Mouse (Mus musculus): ENCODE measurements around the gene Rpl19. TPM values are rescaled to one million over a fixed set of nuclear protein-coding genes. Genes with fewer than 3 reads are reported as not detected.

Rpl19 gene
- total and polyA plus RNA-seq, 2 experiments from 2014 or later = 588 to 622 TPM

DNA sequence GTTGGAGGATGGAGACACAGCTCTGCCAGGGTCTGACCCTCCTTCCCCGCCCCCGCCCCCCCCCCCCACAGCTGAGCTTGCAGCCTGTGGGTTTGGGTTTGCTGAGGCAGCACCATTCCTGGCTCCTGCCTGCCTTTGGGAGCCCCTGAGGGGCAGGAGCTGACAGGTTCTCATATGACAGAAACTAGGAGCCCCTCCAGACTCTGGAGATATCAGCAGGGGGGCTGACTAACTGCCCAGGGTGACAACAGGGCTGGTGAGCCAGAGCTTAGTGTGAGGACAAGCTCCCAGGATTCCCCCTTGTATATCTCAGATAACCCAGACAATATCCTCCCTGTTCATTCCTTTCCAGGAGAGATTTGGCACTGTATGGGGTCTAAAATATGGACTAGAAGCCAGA is 24.4 kb downstream of the Rpl19 start:
- ATAC-seq (ENCODE audit: insufficient read depth, low read depth) = no peak
- Histone ChIP-seq H3K4me2 (ENCODE audit: low read depth, low read length) (no peak overlapping the region), H3K27ac (ENCODE audit: low read depth) (no peak overlapping the region), H3K9ac (replicated peaks; ENCODE audit: low read depth, low read length) (no peak overlapping the region), H3K9me3 (replicated peaks; ENCODE audit: control insufficient read depth, low read length) (no peaks in the 10 kb centered on the region), H3K27me3 (ENCODE audit: control insufficient read depth, insufficient read depth, low read length) (peaks cover 32% of the 10 kb centered on the region), H3K4me3 (ENCODE audit: low read depth, low read length) (no peak overlapping the region), H3K36me3 (replicated peaks; ENCODE audit: control insufficient read depth, insufficient read depth, low read length) (no peaks in the 10 kb centered on the region), H3K4me1 (ENCODE audit: control insufficient read depth, insufficient read depth) (peaks cover 17% of the 10 kb centered on the region)
- no peak for DNase-seq (ENCODE audit: low spot score)
- no peak for TF ChIP-seq EP300 (IDR thresholded peaks at IDR 0.05; ENCODE audit: low read depth)
- TF ChIP-seq CTCF (IDR thresholded peaks at IDR 0.05; ENCODE audit: low read depth) = no peak
- 23% methylated on average over 2 of the region's 2 CpGs for WGBS

DNA sequence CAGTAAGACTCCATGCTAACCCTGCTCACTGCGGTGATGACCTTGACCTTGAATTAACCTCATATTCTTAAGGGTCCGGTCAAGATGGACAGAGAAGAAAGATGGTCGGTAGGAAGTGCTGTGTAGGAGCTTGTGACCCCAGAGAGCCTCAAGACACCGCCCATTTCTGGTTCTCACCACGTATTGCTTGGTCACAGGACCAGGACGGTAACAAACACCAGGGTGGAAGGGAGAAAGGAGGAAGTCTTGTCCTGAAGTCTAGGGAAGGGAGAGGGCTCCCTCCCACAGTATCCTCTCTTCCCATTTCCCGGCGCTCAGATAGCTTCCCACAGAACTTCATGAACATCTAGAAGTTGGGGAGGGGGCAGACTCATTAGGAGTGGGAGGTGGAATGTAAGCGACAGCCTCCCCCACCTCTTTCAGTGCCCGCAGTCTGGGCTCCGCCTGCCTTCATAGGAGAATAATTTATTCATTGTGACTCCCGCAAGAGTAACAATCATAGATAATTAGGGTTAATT is 25.2 kb downstream of the Rpl19 start:
- H3K27me3 ChIP-seq (ENCODE audit: control insufficient read depth, insufficient read depth, low read length) = peaks cover 33% of the 10 kb centered on the region
- WGBS = 14% methylated on average over 12 of the region's 12 CpGs
- ATAC-seq (ENCODE audit: insufficient read depth, low read depth) = no peak

DNA sequence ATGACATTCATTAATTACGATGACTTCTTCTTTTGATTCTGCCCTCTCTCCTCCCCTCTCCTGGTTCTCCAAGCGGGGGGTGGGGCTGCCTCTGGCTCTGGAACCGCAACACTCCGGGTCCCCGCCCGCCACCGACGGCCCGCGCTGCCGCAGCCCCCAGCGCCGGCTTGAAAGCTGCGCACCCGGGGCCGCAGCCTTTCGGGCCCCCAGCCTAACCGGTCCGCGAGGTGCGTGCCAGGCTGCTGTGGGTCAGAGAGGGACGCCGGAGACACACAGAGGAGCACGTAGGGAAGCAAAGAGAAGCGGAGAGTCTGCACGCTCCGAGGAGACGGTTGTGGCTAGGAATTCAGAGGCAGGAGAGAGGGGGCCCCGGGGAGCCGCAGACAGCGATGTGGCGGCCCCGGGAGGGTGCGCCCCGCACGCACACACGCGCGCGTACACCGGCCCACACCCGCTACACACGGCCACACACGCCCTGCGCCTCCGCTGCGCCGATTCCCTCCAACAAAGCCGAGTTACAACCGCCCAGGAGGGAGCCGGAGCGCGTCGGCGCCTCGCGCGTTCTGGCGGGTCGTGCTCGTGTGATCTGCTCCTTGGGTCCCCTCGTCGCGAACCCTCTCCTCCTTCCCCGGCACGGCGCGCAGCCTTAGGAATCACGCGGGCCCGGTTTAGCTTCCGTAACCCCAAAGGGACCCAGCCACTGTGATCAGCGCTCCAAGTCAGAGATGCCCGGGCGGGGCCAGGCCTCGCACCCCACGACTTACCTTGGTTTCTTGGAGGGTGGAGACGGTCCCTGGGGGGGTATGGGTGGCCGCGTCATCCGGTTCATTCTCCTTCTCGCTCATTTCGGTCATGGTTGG is 25.8 kb downstream of the Rpl19 start:
- ATAC-seq (ENCODE audit: insufficient read depth, low read depth) (no peak), DNase-seq (ENCODE audit: low spot score) (no peak)
- peak overlapping the region; percentile 48 for H3K4me3 ChIP-seq (ENCODE audit: low read depth, low read length)
- TF ChIP-seq CTCF (IDR thresholded peaks at IDR 0.05; ENCODE audit: low read depth) (no peak), EP300 (IDR thresholded peaks at IDR 0.05; ENCODE audit: low read depth) (no peak)
- H3K36me3 ChIP-seq (replicated peaks; ENCODE audit: control insufficient read depth, insufficient read depth, low read length) = no peaks in the 10 kb centered on the region
- peaks cover 17% of the 10 kb centered on the region for H3K4me1 ChIP-seq (ENCODE audit: control insufficient read depth, insufficient read depth)
- peak overlapping the region; percentile 45; the same call in 1 of the 2 replicates for H3K9ac ChIP-seq (replicated peaks; ENCODE audit: low read depth, low read length)
- WGBS = 1% methylated on average over 73 of the region's 83 CpGs
- no peaks in the 10 kb centered on the region for H3K9me3 ChIP-seq (replicated peaks; ENCODE audit: control insufficient read depth, low read length)
- peak overlapping the region; percentile 88 for H3K4me2 ChIP-seq (ENCODE audit: low read depth, low read length)
- no peak overlapping the region for H3K27ac ChIP-seq (ENCODE audit: low read depth)
- H3K27me3 ChIP-seq (ENCODE audit: control insufficient read depth, insufficient read depth, low read length) = peaks cover 33% of the 10 kb centered on the region

More for the DNA sequence above, 25.2 kb downstream of the Rpl19 start:
- no peak for DNase-seq (ENCODE audit: low spot score)
- no peaks in the 10 kb centered on the region for H3K36me3 ChIP-seq (replicated peaks; ENCODE audit: control insufficient read depth, insufficient read depth, low read length)
- no peak overlapping the region for H3K9ac ChIP-seq (replicated peaks; ENCODE audit: low read depth, low read length)
- peak overlapping the region; percentile 88 for H3K4me2 ChIP-seq (ENCODE audit: low read depth, low read length)
- no peak overlapping the region for H3K27ac ChIP-seq (ENCODE audit: low read depth)
- peak overlapping the region; percentile 48 for H3K4me3 ChIP-seq (ENCODE audit: low read depth, low read length)
- peaks cover 17% of the 10 kb centered on the region for H3K4me1 ChIP-seq (ENCODE audit: control insufficient read depth, insufficient read depth)
- TF ChIP-seq EP300 (IDR thresholded peaks at IDR 0.05; ENCODE audit: low read depth) (no peak), CTCF (IDR thresholded peaks at IDR 0.05; ENCODE audit: low read depth) (no peak)
- no peaks in the 10 kb centered on the region for H3K9me3 ChIP-seq (replicated peaks; ENCODE audit: control insufficient read depth, low read length)

DNA sequence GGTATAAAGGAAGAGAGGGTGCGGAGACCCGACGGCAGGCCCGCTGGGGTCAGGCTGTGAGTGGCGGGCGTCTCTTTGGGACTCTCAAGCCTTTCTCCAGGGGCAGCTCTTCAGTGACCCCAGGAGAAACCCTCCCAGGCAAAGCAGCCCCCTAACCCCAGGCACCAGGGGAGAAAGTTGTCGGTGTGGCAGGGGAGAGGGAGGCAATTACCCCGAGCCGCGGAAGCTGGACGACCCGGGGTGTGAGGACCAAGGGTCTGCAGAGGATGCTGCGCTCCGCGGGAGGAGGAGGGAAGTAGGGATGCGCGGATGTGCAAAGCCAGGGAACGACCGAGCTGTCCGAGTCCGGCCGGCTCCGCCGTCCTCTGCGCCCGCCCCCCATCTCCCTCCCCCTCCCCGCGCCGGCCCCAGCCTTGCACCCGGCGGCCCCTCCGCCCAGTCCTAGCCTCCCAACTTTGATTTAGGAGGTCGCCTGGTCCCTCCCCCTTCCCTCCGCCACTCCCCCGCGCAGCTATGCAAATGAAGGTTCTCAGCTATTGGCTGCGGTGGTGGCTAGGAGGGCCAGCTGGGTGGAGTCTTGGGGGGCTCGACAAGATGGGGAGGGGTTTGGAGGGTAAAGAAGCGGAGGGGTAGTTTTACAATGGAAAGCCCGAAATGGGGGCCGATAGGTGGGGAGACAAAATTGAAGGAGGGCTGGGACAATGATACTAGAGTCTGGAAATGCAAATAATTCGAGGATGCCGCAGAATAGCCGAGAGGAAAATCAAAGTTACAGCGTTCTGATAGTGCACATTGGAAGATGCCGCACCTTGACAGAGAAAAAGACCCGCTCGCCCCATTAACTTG is 26.7 kb downstream of the Rpl19 start, which contains the start of gene Stac2:
Gene Stac2 (minus strand): TSS at position 474 of the 846 bp plus-strand sequence.
- peaks cover 17% of the 10 kb centered on the region for H3K4me1 ChIP-seq (ENCODE audit: control insufficient read depth, insufficient read depth)
- TF ChIP-seq EP300 (IDR thresholded peaks at IDR 0.05; ENCODE audit: low read depth) = no peak
- no peak for TF ChIP-seq CTCF (IDR thresholded peaks at IDR 0.05; ENCODE audit: low read depth)
- H3K9me3 ChIP-seq (replicated peaks; ENCODE audit: control insufficient read depth, low read length) = no peaks in the 10 kb centered on the region
- ATAC-seq (ENCODE audit: insufficient read depth, low read depth) (peak; percentile 45), DNase-seq (ENCODE audit: low spot score) (no peak)
- peak within 1 kb of the TSS; percentile 48 for H3K4me3 ChIP-seq (ENCODE audit: low read depth, low read length)
- no peak within 1 kb of the TSS for H3K27ac ChIP-seq (ENCODE audit: low read depth)
- no peaks in the 10 kb centered on the region for H3K36me3 ChIP-seq (replicated peaks; ENCODE audit: control insufficient read depth, insufficient read depth, low read length)
- 2% methylated on average over 43 of the region's 48 CpGs for WGBS
- H3K4me2 ChIP-seq (ENCODE audit: low read depth, low read length) = peak within 1 kb of the TSS; percentile 88
- H3K27me3 ChIP-seq (ENCODE audit: control insufficient read depth, insufficient read depth, low read length) = peaks cover 33% of the 10 kb centered on the region
- H3K9ac ChIP-seq (replicated peaks; ENCODE audit: low read depth, low read length) = peak within 1 kb of the TSS; percentile 45; the same call in 1 of the 2 replicates

DNA sequence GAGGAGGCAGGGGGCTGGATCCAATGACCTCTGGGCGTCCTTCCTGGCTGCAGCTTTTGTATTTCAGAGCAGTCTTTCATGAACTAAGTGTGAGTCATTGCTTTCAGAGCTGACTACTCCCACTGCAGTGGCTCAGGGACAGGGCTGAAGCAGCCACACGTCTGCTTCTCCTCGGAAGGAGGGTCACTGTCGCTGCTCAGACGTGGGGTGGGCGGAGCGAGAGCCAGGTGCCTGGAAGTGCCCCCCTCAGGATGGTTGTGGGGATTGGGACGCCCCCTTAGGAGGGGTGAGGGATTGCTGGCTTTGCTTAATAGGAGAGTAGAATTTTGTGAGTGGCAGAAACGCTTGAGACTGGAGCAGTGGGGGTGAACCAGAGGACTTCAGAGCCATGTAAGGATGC is 31.0 kb downstream of the Rpl19 start:
- DNase-seq (ENCODE audit: low spot score) = no peak
- 0 out of 2 replicates have a peak, but pooled peaks have one; percentile 18 for ATAC-seq (ENCODE audit: insufficient read depth, low read depth)
- TF ChIP-seq EP300 (IDR thresholded peaks at IDR 0.05; ENCODE audit: low read depth) (no peak), CTCF (IDR thresholded peaks at IDR 0.05; ENCODE audit: low read depth) (no peak)
- Histone ChIP-seq H3K4me1 (ENCODE audit: control insufficient read depth, insufficient read depth) (peaks cover 7% of the 10 kb centered on the region; the same call in 1 of the 2 replicates), H3K4me3 (ENCODE audit: low read depth, low read length) (no peak overlapping the region), H3K9me3 (replicated peaks; ENCODE audit: control insufficient read depth, low read length) (no peaks in the 10 kb centered on the region), H3K9ac (replicated peaks; ENCODE audit: low read depth, low read length) (no peak overlapping the region; the same call in 1 of the 2 replicates), H3K27me3 (ENCODE audit: control insufficient read depth, insufficient read depth, low read length) (peaks cover 18% of the 10 kb centered on the region), H3K4me2 (ENCODE audit: low read depth, low read length) (peak overlapping the region; percentile 22; the same call in 1 of the 2 replicates), H3K27ac (ENCODE audit: low read depth) (no peak overlapping the region), H3K36me3 (replicated peaks; ENCODE audit: control insufficient read depth, insufficient read depth, low read length) (no peaks in the 10 kb centered on the region)
- 18% methylated on average over 9 of the region's 9 CpGs for WGBS
